Mouse (Mus musculus) neural tube, embryonic 12.5 days (tissue): Measurements from ENCODE around the gene Ripply2. TPM values are rescaled to one million over a fixed set of nuclear protein-coding genes. Genes with fewer than 3 reads are reported as not detected.
"Not testable (repeated sequence)": the region's sequence is repeated elsewhere in the genome, so short reads cannot be mapped to it uniquely, and the experiment has no call there.

Experiments used
- ATAC-seq: fragments of 200-750 bp; cut with Nextera tagmentation; 2 replicates; pipeline ENCODE4 v1.8.0; 2017; ENCODE audit warnings: low read depth, mild to moderate bottlenecking, moderate TSS enrichment, moderate library complexity; ENCODE audit not compliant: low FRiP score
- H3K27ac ChIP-seq: fragments of 300-500 bp; sonication (generic); 2 replicates; pipeline ENCODE4 v1.5.1; 2016
- H3K27me3 ChIP-seq: fragments of 300-500 bp; sonication (generic); replicated peaks from 2 replicates; pipeline ENCODE4 v1.6.1; 2016; ENCODE audit warnings: mild to moderate bottlenecking
- H3K36me3 ChIP-seq: fragments of 300-500 bp; sonication (generic); 2 replicates; pipeline ENCODE4 v1.6.1; 2016; ENCODE audit warnings: mild to moderate bottlenecking
- H3K4me1 ChIP-seq: fragments of 300-500 bp; sonication (generic); 2 replicates; pipeline ENCODE4 v1.6.1; 2016
- H3K4me2 ChIP-seq: fragments of 300-500 bp; sonication (generic); replicated peaks from 2 replicates; pipeline ENCODE4 v1.6.1; 2016; ENCODE audit warnings: mild to moderate bottlenecking
- H3K4me3 ChIP-seq: fragments of 300-500 bp; sonication (generic); 2 replicates; pipeline ENCODE4 v1.5.1; 2016
- H3K9ac ChIP-seq: fragments of 300-500 bp; sonication (generic); 2 replicates; pipeline ENCODE4 v1.6.1; 2016; ENCODE audit warnings: mild to moderate bottlenecking
- H3K9me3 ChIP-seq: fragments of 300-500 bp; sonication (generic); 2 replicates; pipeline ENCODE4 v1.6.1; 2016; ENCODE audit warnings: mild to moderate bottlenecking
- WGBS: fragments of 180-500 bp; shearing (Covaris S2); methylation state at CpG from one replicate; pipeline ENCODE4 v1.1.7; 2016; 5-methylcytosine and 5-hydroxymethylcytosine counted together
- polyA plus RNA-seq: library from polyadenylated mRNA; unstranded; fragments of >200 nt; fragmentation: Nextera tagmentation; extraction: Ambion mirVana; gene quantifications from 2 replicates; pipeline ENCODE4 v1.2.1, GENCODE M21; 2016

The Ripply2 gene
- polyA plus RNA-seq = 2.3 and 3.7 TPM in 2 replicates

- Histone ChIP-seq H3K4me2 (peak within 1 kb of the TSS; percentile 85), H3K4me1 (peaks cover 5% of the 10 kb centered on the region), H3K9ac (peak within 1 kb of the TSS; percentile 66), H3K27ac (no peak within 1 kb of the TSS), H3K4me3 (peak within 1 kb of the TSS; percentile 54), H3K36me3 (no peaks in the 10 kb centered on the region), H3K9me3 (no peaks in the 10 kb centered on the region), H3K27me3 (peaks cover 18% of the 10 kb centered on the region)
- peak; percentile 82 for ATAC-seq
- WGBS = under 1% methylated on average over 71 of the region's 71 CpGs
Measured at GRCm38 (mm10) chr9:87015288-87015937, at the start of gene Ripply2. Gene Ripply2 (plus strand): TSS chr9:87015537.

DNA sequence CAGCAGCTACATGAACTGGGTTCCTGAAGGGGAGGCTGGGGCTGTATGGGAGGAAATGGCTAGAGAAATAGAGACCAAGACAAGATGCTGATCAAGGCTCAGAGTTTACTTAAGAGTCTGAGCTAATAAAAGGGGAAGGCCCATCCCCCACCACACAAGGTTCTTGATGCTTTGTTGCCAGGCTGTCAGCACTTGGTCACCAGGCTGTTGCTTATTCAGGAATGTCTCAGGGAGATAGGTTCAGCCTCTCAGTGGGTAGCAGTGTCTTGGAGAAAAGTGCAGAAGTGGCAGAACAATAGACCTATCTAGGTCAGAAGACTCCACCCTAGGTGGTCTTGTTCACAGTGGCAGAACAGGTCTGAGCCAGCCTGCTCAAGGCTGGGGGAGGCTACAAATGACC is 42.9 kb upstream of the Ripply2 start:
- not testable (repeated sequence) for H3K4me2 ChIP-seq

GRCm38 (mm10) chr9:86973562-86973961 is 41.8 kb upstream of the Ripply2 start:
- Histone ChIP-seq H3K27ac (no peak overlapping the region), H3K9me3 (no peaks in the 10 kb centered on the region), H3K27me3 (no peaks in the 10 kb centered on the region), H3K36me3 (no peaks in the 10 kb centered on the region), H3K4me1 (no peaks in the 10 kb centered on the region), H3K9ac (no peak overlapping the region), H3K4me3 (no peak overlapping the region), H3K4me2 (no peak overlapping the region)
- ATAC-seq = no peak
- 78% methylated on average over 4 of the region's 4 CpGs for WGBS

More for the DNA sequence above, 42.9 kb upstream of the Ripply2 start:
- not testable (repeated sequence) for H3K27ac ChIP-seq, H3K4me3 ChIP-seq, H3K36me3 ChIP-seq, H3K27me3 ChIP-seq, H3K4me1 ChIP-seq, H3K9me3 ChIP-seq, ATAC-seq, H3K9ac ChIP-seq

DNA sequence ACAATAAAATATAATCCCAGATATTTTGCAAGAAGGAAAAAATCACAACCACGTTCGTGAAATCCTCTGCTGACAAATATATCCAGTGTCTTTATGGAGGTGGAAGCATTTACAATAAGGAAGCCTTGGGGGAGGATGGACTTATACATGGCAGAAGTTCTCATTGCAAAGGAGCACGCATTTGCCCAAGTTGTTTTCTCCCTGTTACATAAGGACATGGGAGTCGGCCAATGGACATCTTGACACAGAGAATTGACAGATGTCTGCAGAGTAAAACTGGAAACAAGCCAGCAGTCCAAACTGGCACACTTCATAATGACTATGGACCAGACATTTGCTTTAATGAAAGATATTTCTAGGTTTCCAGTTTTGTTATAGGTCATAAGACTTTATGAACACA is 38.4 kb upstream of the Ripply2 start:
- H3K4me1 ChIP-seq = no peaks in the 10 kb centered on the region
- no peaks in the 10 kb centered on the region for H3K27me3 ChIP-seq
- H3K36me3 ChIP-seq = no peaks in the 10 kb centered on the region
- H3K9ac ChIP-seq = no peak overlapping the region
- H3K9me3 ChIP-seq = no peaks in the 10 kb centered on the region
- no peak overlapping the region for H3K4me3 ChIP-seq
- H3K4me2 ChIP-seq = no peak overlapping the region
- no peak overlapping the region for H3K27ac ChIP-seq
- 84% methylated on average over 4 of the region's 4 CpGs for WGBS
- no peak for ATAC-seq

- no peak for ATAC-seq
- Histone ChIP-seq H3K36me3 (no peaks in the 10 kb centered on the region), H3K27ac (no peak overlapping the region), H3K4me1 (no peaks in the 10 kb centered on the region), H3K4me2 (no peak overlapping the region), H3K9me3 (no peaks in the 10 kb centered on the region), H3K4me3 (no peak overlapping the region), H3K27me3 (no peaks in the 10 kb centered on the region), H3K9ac (no peak overlapping the region)
- WGBS = 79% methylated on average over 7 of the region's 7 CpGs
Measured at GRCm38 (mm10) chr9:86978257-86978907, 37.0 kb upstream of the Ripply2 start.

DNA sequence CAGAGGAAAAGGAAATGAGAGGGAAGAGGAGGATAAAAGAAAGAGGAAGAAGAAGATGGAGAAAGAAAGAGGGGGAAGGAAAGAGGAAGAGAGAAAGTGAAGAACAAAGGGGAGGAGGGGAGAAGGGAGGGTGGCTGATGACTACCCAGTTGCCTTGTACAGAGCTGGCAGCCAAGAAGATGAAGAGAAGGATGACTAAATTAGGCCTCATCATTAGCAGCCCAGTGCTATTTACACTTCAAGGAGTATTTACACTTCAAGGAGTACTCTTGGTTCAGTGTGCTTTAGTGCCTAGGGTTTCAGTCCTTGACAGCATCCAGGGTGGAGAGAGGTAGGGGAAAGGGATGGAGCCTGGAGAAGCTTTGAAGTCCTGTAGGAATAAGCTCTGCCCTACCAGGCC is 35.3 kb upstream of the Ripply2 start:
- Histone ChIP-seq H3K27me3 (no peaks in the 10 kb centered on the region), H3K36me3 (no peaks in the 10 kb centered on the region), H3K4me2 (no peak overlapping the region), H3K4me3 (no peak overlapping the region), H3K4me1 (no peaks in the 10 kb centered on the region), H3K9me3 (no peaks in the 10 kb centered on the region), H3K27ac (no peak overlapping the region), H3K9ac (no peak overlapping the region)
- no peak for ATAC-seq

DNA sequence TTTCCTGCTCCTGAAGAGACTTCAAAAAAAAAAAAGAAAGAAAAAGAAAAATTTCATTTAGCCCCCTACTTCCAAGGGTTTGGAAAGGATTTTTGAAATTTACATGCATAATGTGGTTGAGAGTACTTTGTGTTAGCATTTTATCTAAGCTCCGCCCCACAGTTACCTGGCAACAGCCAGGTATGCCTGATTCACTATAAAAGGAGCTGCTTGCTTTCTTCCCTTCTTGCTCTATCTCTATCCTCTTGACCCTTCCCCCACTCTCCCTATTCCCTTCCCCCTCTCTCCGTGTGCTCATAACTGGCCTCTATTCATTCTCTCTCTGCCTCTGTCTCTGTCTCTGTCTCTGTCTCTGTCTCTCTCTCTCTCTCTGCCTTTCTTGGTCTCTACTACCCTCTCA is 34.4 kb upstream of the Ripply2 start:
- no peak overlapping the region for H3K4me2 ChIP-seq
- H3K9me3 ChIP-seq = no peaks in the 10 kb centered on the region
- no peak overlapping the region for H3K27ac ChIP-seq
- H3K4me1 ChIP-seq = no peaks in the 10 kb centered on the region
- no peak for ATAC-seq
- H3K9ac ChIP-seq = no peak overlapping the region
- no peaks in the 10 kb centered on the region for H3K36me3 ChIP-seq
- H3K27me3 ChIP-seq = no peaks in the 10 kb centered on the region
- 50% methylated on average over 2 of the region's 2 CpGs for WGBS
- no peak overlapping the region for H3K4me3 ChIP-seq

DNA sequence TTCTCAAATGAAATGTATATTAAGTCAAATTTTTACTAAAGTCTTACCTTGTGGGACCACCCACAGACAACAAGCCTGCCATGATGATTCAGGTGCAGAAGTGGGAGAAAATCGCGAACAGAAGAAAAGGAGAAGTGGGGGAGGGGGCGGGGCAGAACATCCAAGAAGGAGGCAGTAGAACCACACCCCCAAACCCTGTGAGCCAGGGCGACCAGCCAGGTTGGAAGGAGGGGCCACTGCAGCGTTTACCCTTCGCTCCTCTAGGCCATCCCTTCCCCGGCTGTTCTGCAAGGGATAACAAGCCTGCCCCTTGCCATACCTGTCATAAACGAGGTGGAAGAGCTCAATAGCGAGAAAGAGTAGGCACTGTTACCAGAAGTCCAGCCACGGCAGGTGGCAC is 33.8 kb upstream of the Ripply2 start:
- WGBS = 20% methylated on average over 10 of the region's 10 CpGs

GRCm38 (mm10) chr9:86984583-86984982 is 30.8 kb upstream of the Ripply2 start:
- Histone ChIP-seq H3K36me3 (no peaks in the 10 kb centered on the region), H3K27me3 (no peaks in the 10 kb centered on the region), H3K4me1 (no peaks in the 10 kb centered on the region; the same call in 1 of the 2 replicates), H3K27ac (no peak overlapping the region), H3K9me3 (no peaks in the 10 kb centered on the region), H3K4me2 (no peak overlapping the region), H3K9ac (no peak overlapping the region), H3K4me3 (no peak overlapping the region)
- 77% methylated on average over 3 of the region's 3 CpGs for WGBS
- ATAC-seq = no peak

More for the DNA sequence above, 33.8 kb upstream of the Ripply2 start:
- no peaks in the 10 kb centered on the region for H3K9me3 ChIP-seq
- no peak overlapping the region for H3K4me2 ChIP-seq
- no peaks in the 10 kb centered on the region for H3K36me3 ChIP-seq
- no peak overlapping the region for H3K9ac ChIP-seq
- H3K4me3 ChIP-seq = no peak overlapping the region
- H3K27me3 ChIP-seq = no peaks in the 10 kb centered on the region
- no peaks in the 10 kb centered on the region for H3K4me1 ChIP-seq
- no peak for ATAC-seq
- no peak overlapping the region for H3K27ac ChIP-seq

DNA sequence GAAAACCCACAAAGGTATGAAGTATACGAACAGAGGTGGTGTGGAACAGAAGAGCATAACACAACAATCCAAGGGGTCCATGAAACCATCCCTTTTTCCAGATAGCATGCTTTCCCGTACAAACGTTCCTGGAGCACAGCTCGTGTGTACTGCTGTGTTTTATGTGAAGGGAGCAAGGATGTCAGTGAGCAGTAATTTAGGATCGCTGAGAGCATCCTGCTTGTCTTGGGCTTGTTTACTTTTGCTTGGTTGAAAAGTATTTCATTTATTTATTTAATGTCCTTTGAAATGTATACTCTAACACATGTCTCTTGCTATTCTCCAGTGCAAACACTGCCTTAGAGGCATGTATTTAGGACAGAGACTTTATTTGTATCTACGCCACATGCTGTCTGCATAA is 30.2 kb upstream of the Ripply2 start:
- no peaks in the 10 kb centered on the region for H3K9me3 ChIP-seq
- no peak overlapping the region for H3K4me3 ChIP-seq
- no peak overlapping the region for H3K4me2 ChIP-seq
- no peak overlapping the region for H3K9ac ChIP-seq
- no peaks in the 10 kb centered on the region; the same call in 1 of the 2 replicates for H3K4me1 ChIP-seq
- no peak overlapping the region for H3K27ac ChIP-seq
- ATAC-seq = no peak
- WGBS = 78% methylated on average over 6 of the region's 6 CpGs
- H3K27me3 ChIP-seq = no peaks in the 10 kb centered on the region
- H3K36me3 ChIP-seq = no peaks in the 10 kb centered on the region

DNA sequence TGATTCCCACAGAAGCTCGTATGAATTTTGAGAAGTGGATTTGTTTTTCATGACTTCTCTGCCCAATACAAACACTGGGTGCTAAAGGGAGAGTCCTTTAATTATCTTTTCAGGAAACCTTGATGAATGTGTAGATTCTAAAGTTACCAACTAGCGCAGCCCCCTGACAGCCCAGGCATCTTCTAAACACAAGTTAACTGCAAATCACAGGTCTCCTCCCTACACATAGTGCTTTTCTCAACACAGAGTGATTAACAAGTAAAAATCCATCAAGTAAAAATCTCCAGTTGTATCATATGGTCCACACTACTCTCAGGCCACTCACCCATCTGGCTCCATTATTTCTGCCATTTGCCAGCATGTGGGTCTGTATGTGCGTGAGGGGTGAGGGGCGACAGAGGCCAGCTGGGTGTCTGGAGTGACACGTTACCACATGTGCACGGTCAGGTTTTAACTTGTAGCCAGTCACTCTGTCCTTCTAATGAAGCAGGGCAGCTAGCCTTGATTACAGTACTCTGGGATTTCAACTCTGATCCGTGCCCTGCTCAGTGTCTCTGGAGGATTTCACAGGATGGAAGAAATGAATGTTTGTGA is 28.5 kb upstream of the Ripply2 start:
- Histone ChIP-seq H3K4me1 (no peaks in the 10 kb centered on the region; the same call in 1 of the 2 replicates), H3K9ac (no peak overlapping the region), H3K4me2 (no peak overlapping the region), H3K9me3 (no peaks in the 10 kb centered on the region), H3K4me3 (no peak overlapping the region), H3K36me3 (no peaks in the 10 kb centered on the region), H3K27me3 (no peaks in the 10 kb centered on the region), H3K27ac (no peak overlapping the region)
- WGBS = 67% methylated on average over 7 of the region's 7 CpGs
- peak; percentile 44; the same call in 1 of the 2 replicates for ATAC-seq

GRCm38 (mm10) chr9:86989822-86990221 is 25.5 kb upstream of the Ripply2 start:
- Histone ChIP-seq H3K4me3 (no peak overlapping the region), H3K4me1 (no peaks in the 10 kb centered on the region; the same call in 1 of the 2 replicates), H3K36me3 (no peaks in the 10 kb centered on the region), H3K27me3 (no peaks in the 10 kb centered on the region), H3K9me3 (no peaks in the 10 kb centered on the region), H3K27ac (no peak overlapping the region), H3K4me2 (no peak overlapping the region), H3K9ac (no peak overlapping the region)
- no peak for ATAC-seq
